Mouse (Mus musculus) embryonic fibroblast, embryonic 13.5 days (primary cell): ENCODE results near the gene Ticam1. TPM values are rescaled to one million over a fixed set of nuclear protein-coding genes. Genes with fewer than 3 reads are reported as not detected.

ENCODE experiments used
- H3K27ac ChIP-seq: 2 replicates; pipeline ENCODE4 v1.5.1; 2012; ENCODE audit warnings: low read length, control low read depth, inconsistent platforms; ENCODE audit not compliant: insufficient read depth
- H3K4me1 ChIP-seq: 2 replicates; pipeline ENCODE4 v1.6.1; 2011; ENCODE audit warnings: low read length; ENCODE audit not compliant: control insufficient read depth, insufficient read depth
- H3K4me3 ChIP-seq: 2 replicates; pipeline ENCODE4 v1.5.1; 2011; ENCODE audit warnings: mild to moderate bottlenecking, control low read depth, low read length; ENCODE audit not compliant: insufficient read depth
- CTCF ChIP-seq: IDR thresholded peaks from 2 replicates; pipeline ENCODE4 v1.5.1; 2011; ENCODE audit warnings: mild to moderate bottlenecking, control low read depth, low read length, moderate library complexity, borderline replicate concordance; ENCODE audit not compliant: insufficient read depth
- POLR2A ChIP-seq: IDR thresholded peaks from 2 replicates; pipeline ENCODE4 v1.6.1; 2011; ENCODE audit warnings: low read depth, mild to moderate bottlenecking, control low read depth, low read length, moderate library complexity
- polyA plus RNA-seq: library from polyadenylated mRNA; stranded (reverse); fragments of >200 nt; gene quantifications from 2 replicates; pipeline ENCODE4 v1.2.4, GENCODE M21; 2011; ENCODE audit warnings: low read depth; ENCODE audit not compliant: missing spikeins, insufficient read length

The Ticam1 gene
- polyA plus RNA-seq, 1 experiment, result 11.1 TPM

GRCm38 (mm10) chr17:56256239-56256881, 20.2 kb downstream of the Ticam1 start, which contains the start of gene Fem1a:
Gene Fem1a, plus strand, starts transcription at chr17:56256810.
- peak within 1 kb of the TSS; percentile 66 for H3K4me3 ChIP-seq
- peaks cover 5% of the 10 kb centered on the region; the same call in 1 of the 2 replicates for H3K4me1 ChIP-seq
- peak within 1 kb of the TSS; percentile 86 for H3K27ac ChIP-seq
- TF ChIP-seq CTCF (no peak), POLR2A (peak; percentile 64)

- peak overlapping the region; percentile 57 for H3K4me3 ChIP-seq
These were observed 20.7 kb downstream of the Ticam1 start for GRCm38 (mm10) chr17:56255863-56256238.

GRCm38 (mm10) chr17:56255429-56255828, 21.2 kb downstream of the Ticam1 start:
- H3K4me3 ChIP-seq, result no peak overlapping the region

More at GRCm38 (mm10) chr17:56255863-56256238, 20.7 kb downstream of the Ticam1 start:
- H3K27ac ChIP-seq, result peak overlapping the region; percentile 86
- H3K4me1 ChIP-seq, result peaks cover 5% of the 10 kb centered on the region; the same call in 1 of the 2 replicates
- peak; percentile 85 for TF ChIP-seq CTCF
- TF ChIP-seq POLR2A, result peak; percentile 30; the same call in 1 of the 2 replicates

DNA sequence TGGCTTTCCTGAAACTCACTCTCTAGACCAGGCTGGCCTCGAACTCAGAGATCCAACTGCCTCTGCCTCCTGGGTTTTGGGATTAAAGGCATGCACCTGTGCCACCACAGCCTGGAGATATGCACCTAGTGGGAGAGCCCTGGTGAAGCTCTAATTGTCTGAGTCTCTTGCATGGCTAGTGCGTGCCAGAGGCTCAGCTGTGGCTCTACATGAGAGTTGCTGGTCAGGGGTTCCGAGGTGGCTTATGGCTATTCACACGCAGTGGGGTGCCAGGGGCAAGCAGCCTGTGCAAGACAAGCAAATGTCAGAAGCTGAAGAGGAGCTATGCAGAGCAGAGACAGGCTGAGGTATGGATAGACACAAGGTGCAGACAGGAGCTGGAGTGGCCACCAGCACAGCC, 21.9 kb downstream of the Ticam1 start:
- H3K27ac ChIP-seq, result no peak overlapping the region
- H3K4me1 ChIP-seq, result no peaks in the 10 kb centered on the region; the same call in 1 of the 2 replicates
- TF ChIP-seq POLR2A (no peak), CTCF (no peak)
- no peak overlapping the region for H3K4me3 ChIP-seq

More at GRCm38 (mm10) chr17:56255429-56255828, 21.2 kb downstream of the Ticam1 start:
- Histone ChIP-seq H3K27ac (no peak overlapping the region), H3K4me1 (peaks cover 5% of the 10 kb centered on the region; the same call in 1 of the 2 replicates)
- TF ChIP-seq CTCF (peak; percentile 61; the same call in 1 of the 2 replicates), POLR2A (no peak)

DNA sequence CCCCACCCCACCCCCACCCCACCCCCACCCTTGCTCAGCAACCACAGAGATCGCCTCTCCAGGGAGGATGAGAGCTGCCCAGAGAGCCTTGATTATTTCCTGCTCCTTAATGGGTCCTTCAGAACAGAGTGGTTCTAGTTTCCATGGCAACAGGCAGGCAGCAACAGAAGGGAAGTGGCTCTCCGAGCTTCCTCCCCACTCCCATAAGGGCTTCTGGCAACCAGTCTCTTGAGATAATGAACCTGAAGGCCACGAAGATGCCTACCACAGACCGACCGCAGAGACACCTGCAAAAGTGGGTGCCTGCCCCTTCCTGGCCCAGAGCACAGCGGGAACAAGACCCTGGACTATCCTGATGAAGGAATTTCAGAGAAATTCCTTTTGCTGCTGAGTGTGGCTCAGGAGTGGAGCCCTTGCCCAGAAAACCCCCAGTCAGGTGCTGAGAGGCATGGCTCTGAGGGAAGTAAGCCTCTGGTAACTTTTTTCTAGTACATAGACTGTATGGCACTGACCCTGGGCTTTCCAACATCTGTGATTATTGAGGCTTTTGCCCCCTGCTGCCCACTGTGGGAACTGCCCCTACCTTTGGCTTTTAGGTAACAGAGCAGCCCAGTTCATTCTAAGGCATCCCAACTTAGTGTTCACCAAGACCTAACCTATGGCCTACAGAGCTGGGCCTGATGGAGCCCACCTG, 25.3 kb downstream of the Ticam1 start:
- Histone ChIP-seq H3K27ac (no peak overlapping the region), H3K4me1 (no peaks in the 10 kb centered on the region), H3K4me3 (no peak overlapping the region)
- peak; percentile 20; the same call in 1 of the 2 replicates for TF ChIP-seq CTCF
- TF ChIP-seq POLR2A, result no peak

DNA sequence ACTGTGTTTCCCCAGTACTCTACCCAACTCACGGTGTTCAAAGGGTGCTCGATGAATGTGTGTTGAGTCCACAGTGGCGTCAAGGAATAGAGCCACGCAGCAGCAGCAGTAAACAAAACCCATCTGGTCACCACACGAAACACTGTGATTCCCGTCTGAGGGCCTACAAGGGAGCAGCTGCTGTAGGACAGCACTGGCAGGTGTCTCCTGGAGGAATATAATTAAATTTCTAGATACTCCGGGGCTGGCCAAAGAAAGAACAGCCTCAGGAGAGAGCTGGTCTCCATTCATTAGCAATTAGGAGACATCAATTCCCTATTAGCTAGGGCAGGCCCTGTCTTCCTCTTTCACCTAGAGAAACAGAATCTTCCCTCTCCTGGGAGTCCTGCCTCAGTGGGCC, 31.0 kb downstream of the Ticam1 start:
- no peak for TF ChIP-seq POLR2A
- TF ChIP-seq CTCF, result no peak
- no peak overlapping the region for H3K27ac ChIP-seq

DNA sequence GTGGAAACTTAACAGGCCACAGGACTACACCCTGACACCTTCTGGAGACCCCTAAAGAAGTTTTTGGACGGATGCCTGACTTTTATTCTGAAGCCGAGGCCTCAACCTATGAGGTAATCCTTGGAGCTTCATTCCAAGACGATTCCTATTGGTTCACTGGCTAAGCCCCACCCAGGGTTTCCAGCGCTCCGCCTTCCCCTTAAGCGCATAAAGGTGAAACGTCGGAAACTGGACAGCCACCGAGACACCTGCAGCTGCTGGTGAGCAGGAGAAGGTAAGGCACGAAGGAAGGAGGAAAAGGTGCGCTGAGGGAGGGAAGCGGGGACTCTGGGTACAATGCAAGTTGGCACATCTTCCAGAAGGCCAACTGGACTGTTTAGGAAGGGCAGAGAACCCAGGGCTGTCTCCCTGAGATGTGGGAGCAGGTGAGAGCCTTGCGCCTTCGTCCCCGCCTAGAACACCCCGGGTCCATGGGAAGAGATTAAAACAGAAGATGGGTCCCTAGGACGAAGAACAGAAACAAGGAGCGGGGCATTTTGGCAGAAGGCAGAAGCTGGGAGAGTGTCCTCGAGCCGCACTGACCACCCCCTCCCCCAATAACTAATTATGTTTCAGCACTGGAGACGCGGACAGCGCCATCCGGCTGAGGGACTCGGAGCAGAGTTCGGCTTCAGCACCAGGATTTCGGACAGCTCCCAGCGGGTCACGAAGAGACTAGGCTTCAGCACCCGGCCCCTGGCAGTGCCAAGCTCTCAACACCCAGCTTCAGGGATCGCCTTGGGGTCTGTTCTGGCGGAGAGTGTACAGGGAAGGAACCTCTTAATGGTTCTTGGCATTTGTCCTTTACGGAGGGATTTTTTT, 34.8 kb downstream of the Ticam1 start:
- Histone ChIP-seq H3K4me1 (no peaks in the 10 kb centered on the region), H3K4me3 (no peak overlapping the region), H3K27ac (no peak overlapping the region)
- TF ChIP-seq CTCF (no peak), POLR2A (no peak)

More for the DNA sequence above, 31.0 kb downstream of the Ticam1 start:
- Histone ChIP-seq H3K4me1 (no peaks in the 10 kb centered on the region), H3K4me3 (no peak overlapping the region)

DNA sequence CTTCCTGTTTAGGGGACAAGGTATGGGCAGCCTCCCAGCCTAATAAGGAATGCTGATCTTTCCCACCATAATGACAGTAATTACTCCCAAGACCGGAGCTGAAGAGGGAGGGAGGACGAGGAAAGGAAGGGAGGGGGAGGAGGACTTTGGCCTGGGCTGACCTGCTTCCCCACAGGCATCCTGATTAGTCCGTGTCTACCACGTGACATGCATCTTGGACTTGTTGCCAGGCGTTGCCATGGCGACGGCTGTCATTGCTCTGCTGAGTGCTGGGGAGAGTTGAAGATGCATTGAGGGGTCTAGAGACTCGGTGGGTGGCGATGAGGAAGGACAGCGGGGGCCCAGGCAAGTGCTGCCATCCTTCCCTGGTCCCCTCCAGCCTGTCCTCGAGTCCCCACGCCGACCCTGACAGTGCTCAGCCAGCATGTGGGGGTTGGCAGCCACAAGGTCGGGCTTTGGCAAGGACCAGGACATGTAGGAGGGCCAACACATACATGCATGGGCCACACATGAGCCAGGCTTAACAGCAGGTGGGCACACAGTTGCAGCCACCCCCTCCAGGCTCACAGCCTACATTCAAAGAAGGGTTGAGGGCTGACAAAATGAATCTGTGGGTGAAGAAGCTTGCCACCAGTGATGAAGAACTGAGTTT, 42.6 kb downstream of the Ticam1 start:
- Histone ChIP-seq H3K27ac (no peak overlapping the region), H3K4me1 (no peaks in the 10 kb centered on the region)
- TF ChIP-seq CTCF, result no peak
- TF ChIP-seq POLR2A, result no peak

GRCm38 (mm10) chr17:56233389-56233788, 43.2 kb downstream of the Ticam1 start:
- H3K4me1 ChIP-seq, result no peaks in the 10 kb centered on the region
- H3K4me3 ChIP-seq, result no peak overlapping the region
- TF ChIP-seq CTCF (no peak), POLR2A (no peak)
- no peak overlapping the region for H3K27ac ChIP-seq

More for the DNA sequence above, 42.6 kb downstream of the Ticam1 start:
- no peak overlapping the region for H3K4me3 ChIP-seq
